Mouse (Mus musculus): ENCODE results near the gene Mars.

Mars gene

DNA sequence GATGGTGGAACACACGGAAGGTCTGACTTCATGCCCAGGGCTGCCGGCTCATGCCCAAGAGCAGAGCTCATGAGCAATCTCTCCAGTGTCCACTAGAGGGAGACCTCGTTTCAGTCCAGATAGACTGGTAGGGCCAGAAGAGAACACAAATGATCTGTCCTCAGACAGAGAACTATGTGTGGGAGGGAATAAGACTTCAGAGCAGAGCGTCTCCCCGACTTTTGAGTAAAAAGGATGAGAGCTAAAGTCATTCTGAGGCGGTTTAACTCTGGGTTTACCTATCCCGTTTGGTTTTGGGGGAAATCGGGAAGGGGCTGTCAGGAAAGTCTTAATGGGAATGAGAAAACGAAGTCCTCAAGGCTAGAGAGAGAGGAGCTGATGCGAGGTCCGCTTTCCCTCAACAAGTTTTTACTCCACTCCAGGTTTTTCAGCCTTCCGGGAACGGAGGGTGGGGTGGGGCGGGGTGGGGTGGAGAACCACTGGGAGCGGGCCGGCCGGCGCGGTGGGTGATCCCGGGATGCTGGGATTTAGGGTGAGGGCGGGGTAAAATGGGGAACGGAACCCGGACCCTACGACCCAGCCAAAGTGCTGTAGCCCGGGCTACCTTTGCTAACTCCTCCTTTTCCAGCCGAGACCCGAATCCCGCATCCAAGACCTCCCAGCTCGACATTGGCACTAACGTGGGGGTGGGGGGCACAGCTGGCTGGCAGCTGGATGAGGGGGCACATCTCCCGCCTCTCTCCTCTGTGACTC, 27.5 kb upstream of the Mars start:
- in situ Hi-C loops (cut with MboI; ENCODE audit: low pct_unique_long_range_greater_than_20kb in 1 of 2, low sequenced_read_pairs in 2 of 2, unreplicated experiment in 1 of 2), result loop anchor here (5.0 to 10.0 kb wide), 2 partner anchors 162 to 214 kb away; partner anchors contain the start of gene Os9 (in 1 of the 2)

DNA sequence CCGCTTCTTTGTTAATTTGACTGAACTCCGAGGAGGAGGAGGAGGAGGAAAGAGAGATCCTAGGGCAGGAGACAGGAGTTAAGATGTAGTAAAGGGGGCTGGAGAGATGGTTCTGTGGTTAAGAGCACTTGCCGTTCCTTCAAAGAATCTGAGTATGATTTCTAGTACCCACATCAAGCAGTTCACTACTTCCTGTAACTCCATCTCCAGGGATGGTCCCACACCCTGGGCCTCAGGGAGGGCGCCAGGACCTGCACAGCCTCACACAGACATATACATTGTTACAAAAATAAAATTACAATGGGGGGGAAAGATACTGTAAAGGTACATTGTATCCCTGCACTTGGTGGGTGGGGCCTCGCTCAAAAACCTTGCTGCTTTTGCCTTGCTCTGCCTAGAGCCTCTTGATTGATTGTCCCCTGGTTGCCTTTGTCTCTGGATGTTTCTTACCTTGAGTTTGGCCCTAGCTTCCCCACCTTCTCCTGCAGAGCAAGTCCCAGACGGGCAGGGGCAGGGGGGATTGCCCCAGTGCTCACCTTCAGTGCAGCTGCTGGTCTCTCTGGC, 26.0 kb upstream of the Mars start:
- in situ Hi-C loops (cut with MboI; ENCODE audit: low pct_unique_long_range_greater_than_20kb in 1 of 2, low sequenced_read_pairs in 2 of 2, unreplicated experiment in 1 of 2), result loop anchor here (5.0 to 10.0 kb wide), 2 partner anchors 160 to 213 kb away; partner anchors contain the start of gene Os9 (in 1 of the 2)

DNA sequence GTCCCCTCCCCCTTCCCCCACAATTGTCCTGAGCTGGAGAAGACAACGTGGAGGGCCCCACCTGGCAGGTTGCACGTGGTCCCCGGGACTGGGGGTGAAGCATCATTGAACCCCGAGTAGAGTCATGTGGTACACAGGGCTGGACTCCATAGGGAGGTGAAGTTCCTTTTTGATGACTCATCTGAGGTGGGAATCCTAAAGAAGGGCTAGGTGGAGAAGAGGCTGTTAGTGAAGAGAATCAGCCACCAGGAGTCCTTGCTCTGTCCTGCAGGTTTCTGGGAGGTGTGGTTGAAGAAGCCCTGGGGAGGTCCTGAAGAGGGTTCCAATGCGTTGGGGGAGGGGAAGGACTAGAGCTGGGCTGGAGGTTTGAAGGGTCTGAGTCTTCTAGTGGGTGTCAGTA, 25.4 kb upstream of the Mars start:
- in situ Hi-C loops (cut with MboI; ENCODE audit: low pct_unique_long_range_greater_than_20kb in 1 of 2, low sequenced_read_pairs in 2 of 2, unreplicated experiment in 1 of 2), result loop anchor here (5.0 to 10.0 kb wide), 2 partner anchors 160 to 212 kb away; partner anchors contain the start of gene Os9 (in 1 of the 2)

DNA sequence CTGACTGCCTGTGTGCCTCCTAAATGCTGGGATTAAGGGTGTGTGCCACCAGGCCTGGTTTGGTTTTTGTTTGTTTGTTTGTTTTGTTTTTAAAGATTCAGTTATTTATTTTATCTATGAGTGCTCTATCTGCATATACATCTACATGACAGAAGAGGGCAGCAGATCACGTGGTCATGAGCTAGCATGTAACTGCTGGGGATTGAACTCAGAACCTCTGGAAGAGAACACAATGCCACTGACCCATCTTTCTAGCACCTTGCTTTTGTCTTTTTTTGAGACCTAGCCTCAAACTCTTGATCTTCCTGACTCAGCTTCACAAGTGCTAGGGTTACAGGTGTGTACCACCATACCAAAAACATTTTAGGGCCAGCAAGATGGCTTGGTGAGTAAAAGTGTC, 23.7 kb upstream of the Mars start:
- in situ Hi-C loops (cut with MboI; ENCODE audit: low pct_unique_long_range_greater_than_20kb in 1 of 2, low sequenced_read_pairs in 2 of 2, unreplicated experiment in 1 of 2), result loop anchor here (5.0 to 10.0 kb wide), 2 partner anchors 158 to 210 kb away; partner anchors contain the start of gene Os9 (in 1 of the 2)

DNA sequence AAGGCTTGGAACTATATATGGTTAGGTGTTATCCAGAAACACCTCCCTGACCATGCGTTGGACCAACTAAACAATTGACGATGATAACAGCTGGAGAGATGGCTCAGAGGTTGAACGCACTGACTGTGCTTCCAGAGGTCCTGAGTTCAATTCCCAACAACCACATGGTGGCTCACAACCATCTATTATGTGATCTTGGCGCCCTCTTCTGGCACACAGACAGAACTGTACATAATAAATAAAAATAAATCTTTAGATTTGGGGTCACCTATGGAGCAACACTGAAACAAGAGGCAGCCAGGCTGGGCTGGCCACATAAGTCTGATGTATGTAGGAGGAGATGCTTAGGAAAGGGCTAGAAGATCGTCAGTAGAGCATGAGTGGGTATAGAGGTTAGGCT, 21.6 kb upstream of the Mars start:
- in situ Hi-C loops (cut with MboI; ENCODE audit: low pct_unique_long_range_greater_than_20kb in 1 of 2, low sequenced_read_pairs in 2 of 2, unreplicated experiment in 1 of 2), result loop anchor here in 1 of 2 experiments (5.0 to 10.0 kb wide), 2 partner anchors 161 to 208 kb away; partner anchors contain the start of gene Os9

DNA sequence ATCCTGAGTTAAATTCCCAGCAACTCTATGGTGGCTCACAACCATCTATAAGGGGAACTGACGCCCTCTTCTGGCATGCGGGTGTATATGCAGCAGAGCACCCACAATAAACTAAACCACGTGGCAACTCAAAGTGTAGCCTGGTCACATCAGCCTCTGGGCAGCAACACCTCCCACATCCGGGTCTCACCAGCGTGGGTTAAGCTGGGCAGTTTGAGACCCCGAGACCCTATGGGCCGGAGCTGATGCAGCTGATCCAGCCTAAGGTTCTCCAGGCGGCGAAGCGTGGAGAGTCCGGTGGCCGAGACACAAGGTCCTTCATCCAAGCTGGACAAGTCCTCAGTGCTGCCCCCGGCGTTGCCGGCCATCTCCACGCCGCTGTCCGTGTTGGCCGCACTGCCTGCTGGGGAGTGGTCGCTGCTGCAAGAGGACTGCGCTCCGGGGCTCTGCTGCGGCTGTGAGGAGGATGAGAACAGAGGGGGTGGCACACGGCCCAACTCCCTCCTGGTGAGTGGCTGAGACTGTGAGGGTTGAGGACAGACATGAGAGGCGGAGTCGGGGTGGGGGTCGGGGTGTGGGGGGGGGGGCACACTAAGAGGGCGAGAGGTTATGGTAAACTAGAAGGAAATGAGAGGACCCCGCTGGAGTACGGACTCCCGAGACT, 20.8 kb upstream of the Mars start:
- in situ Hi-C loops (cut with MboI; ENCODE audit: low pct_unique_long_range_greater_than_20kb in 1 of 2, low sequenced_read_pairs in 2 of 2, unreplicated experiment in 1 of 2), result loop anchor here in 1 of 2 experiments (5.0 to 10.0 kb wide), 2 partner anchors 160 to 208 kb away; partner anchors contain the start of gene Os9

DNA sequence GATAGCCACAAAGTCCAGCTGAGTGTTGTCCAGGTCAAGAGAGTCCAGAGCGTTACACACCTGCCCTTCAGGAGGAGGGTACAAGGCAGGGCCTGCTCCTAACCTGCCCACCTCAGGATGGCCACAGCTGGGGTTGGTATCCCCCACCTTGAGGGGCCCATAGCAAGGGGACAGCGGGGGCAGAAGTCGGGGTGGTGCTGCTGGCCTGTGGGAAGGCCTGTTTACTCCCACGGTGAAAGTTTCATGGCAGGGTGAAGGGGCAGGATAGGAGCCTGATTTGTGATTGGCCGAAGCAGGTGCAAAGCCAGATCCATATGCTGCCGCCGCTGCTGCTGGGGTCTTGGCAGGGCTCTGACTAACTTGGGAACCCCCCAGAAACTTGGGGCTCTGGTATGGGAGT, 18.6 kb upstream of the Mars start:
- in situ Hi-C loops (cut with MboI; ENCODE audit: low pct_unique_long_range_greater_than_20kb in 1 of 2, low sequenced_read_pairs in 2 of 2, unreplicated experiment in 1 of 2), result loop anchor here in 1 of 2 experiments (5.0 to 10.0 kb wide), 2 partner anchors 158 to 205 kb away; partner anchors contain the start of gene Os9

DNA sequence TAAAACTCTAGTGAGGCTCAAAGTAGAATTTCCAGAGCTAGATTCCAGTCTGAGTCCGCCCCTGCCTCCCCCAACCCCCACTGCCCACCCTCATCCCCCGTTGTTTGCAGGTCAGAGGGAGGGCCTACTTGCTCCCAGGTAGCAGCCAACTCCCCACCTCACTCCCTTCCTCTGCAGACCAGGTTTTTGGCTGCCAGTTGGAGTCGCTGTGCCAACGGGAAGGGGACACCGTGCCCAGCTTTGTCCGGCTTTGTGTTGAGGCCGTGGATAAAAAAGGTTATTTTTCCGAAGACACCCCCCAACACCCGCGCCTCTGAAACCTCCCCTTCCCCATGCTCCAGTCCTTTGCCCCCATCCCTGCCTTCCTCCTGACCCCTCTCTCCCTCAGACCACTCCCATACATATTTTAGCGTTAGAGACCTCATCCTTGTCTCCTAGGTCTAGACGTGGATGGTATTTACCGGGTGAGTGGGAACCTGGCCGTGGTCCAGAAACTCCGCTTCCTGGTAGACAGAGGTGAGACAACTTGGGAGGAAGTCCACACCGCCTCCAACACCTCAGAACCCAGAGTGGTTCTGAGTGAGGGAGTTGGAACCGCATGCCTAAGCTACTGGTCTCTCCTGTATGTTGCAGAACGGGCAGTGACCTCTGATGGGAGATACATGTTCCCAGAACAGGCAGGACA, 16.0 kb upstream of the Mars start:
- in situ Hi-C loops (cut with MboI; ENCODE audit: low pct_unique_long_range_greater_than_20kb in 1 of 2, low sequenced_read_pairs in 2 of 2, unreplicated experiment in 1 of 2), result no loop called here

DNA sequence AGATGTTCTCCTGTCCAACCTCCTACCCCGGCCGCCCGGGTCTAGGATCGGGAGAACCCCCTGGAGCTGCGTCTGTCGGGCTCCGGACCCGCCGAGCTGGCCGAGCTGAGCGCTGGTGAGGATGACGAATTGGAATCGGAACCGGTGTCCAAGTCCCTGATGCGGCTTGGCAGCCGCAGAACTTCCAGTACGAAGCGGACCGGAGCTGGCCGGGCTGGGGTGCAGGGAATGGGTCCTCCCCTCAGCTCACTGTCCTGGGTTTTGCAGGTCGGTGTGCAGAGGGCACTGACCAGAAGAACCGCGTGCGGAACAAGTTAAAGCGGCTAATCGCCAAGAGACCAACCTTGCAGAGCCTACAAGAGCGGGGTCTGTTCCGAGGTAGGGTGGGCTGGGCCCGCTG, 15.2 kb upstream of the Mars start:
- in situ Hi-C loops (cut with MboI; ENCODE audit: low pct_unique_long_range_greater_than_20kb in 1 of 2, low sequenced_read_pairs in 2 of 2, unreplicated experiment in 1 of 2), result no loop called here

DNA sequence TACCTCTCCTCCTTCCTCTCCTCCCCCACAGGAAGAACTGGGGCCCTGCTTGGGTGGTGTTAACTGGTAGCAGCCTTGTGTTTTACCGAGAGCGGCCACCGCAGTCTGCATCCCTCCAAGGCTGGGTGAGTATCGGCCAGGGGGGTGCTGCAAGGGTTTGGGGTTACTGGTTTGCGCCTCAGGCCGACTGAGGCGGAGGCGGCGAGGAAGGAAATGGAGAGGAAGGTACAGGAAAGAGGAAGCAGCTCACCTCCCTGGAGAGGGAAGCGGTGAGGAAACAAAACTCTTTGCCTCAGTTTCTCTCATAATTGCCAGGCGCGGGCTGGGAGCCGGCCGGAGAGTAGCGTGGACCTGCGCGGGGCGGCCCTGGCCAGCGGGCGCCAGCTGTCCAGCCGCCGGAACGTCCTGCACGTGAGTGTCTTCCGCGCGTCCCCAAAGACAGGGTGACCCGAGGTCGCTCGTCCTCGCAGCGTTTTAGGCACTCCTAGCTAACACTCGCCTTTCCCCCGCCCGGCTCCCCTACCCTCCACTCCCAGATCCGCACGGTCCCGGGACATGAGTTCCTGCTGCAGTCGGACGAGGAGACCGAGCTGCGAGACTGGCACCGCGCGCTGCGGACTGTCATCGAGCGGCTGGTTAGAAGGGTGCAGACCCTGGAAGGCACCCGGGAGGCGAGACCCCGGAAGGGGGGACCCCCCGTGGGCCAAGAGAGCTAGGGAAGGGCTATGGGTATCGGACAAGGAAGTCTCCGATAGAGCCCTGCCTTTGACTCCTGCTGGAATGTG, 14.6 kb upstream of the Mars start:
- in situ Hi-C loops (cut with MboI; ENCODE audit: low pct_unique_long_range_greater_than_20kb in 1 of 2, low sequenced_read_pairs in 2 of 2, unreplicated experiment in 1 of 2), result no loop called here

DNA sequence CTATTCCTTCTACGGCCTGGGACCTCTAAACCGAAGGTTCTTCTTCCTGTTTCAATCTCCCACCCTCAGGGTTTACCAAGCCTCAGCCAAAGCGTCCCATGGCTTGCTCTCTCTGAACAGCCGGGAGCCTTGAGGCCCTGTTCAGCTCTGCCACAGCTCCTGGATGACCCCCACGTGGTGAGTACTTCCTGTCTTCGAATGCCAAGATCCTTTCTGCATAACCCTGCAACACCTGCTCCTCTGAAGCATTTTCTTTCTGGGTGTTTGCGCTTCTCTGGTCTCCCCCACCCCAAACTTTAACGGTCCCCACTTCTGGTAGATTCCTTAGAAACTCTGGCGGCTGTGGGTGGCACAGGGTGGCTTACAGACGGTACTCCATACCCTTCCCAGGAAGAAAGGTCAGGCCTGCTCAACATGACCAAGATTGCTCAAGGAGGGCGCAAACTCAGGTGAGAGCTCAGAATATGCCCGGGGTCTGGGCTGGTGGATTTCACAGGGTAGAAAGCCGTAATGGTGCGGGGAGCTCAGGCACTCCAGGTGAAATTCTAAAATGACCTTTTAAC, 13.9 kb upstream of the Mars start:
- in situ Hi-C loops (cut with MboI; ENCODE audit: low pct_unique_long_range_greater_than_20kb in 1 of 2, low sequenced_read_pairs in 2 of 2, unreplicated experiment in 1 of 2), result no loop called here

DNA sequence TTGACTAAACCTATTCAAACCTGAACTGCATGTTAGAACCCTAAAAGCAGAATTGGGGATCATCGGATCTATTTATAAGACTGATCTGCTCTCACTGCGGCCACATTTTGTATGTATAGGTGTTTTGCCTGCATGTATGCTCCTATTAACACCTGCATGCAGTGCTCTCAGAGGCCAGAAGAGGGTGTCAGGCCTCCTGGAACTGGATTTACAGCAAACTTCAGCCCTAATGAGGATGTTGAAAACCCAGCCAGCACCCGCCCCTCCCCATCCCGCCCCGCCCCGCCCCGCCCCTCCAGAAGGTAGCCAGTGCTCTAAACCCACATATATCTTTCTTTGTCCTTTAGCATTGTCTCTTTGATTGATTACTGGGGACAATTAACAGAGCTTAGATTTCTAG, 12.9 kb upstream of the Mars start:
- in situ Hi-C loops (cut with MboI; ENCODE audit: low pct_unique_long_range_greater_than_20kb in 1 of 2, low sequenced_read_pairs in 2 of 2, unreplicated experiment in 1 of 2), result no loop called here

DNA sequence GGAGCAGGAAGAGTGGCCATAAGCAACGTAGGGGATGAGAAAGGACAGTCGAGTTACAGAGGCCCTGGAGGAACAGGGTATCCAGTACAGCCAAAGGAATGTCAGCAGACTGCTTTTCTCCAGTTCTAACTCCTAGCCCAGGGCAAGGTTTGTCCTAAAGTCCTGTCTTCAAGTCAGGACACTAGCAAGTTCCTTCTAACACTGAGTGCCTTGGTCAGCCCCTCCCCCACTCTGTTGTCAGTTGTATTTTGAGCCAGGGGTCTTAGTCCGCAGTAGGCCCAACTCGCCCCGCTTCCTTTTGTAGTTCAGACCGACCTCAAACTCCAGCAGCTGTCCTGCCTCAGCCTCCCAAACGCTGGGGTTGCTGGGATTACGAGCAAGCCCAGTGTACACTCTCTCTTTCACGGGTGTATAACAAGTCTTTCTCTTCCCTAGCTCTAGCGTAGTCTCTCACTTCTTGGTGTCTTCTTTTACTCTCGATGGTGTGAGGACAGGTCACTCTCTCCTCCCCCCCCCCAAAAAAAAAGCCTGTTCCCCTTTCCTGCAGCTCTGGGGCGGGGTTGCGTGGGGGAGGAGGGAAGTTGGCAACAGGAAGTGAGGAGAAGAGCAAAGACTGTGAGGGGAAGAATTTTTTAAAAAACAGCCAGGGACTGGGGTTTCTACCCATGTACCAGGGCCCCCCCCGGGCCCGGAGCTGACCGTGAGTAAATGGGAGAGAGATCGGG, 11.7 kb upstream of the Mars start:
- in situ Hi-C loops (cut with MboI; ENCODE audit: low pct_unique_long_range_greater_than_20kb in 1 of 2, low sequenced_read_pairs in 2 of 2, unreplicated experiment in 1 of 2), result no loop called here

DNA sequence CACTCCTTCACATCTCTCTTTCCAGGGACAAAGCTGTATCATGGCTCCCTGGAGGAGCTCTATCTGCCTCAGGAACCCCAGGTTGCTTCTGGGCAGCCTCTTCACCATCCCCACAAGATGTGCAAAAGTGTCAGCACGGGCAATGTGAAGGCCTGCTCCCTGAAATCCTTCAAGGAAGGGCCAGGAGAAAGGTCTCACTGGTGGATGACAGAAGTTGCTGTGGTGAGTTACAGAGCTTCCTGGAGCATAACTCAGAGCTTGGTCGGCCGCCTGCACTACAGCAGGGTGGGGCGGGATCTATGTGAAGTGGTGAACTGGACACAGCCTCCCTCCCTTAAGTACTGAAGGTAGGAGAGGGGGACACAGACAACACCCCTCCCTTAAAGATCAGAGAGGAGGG, 11.1 kb upstream of the Mars start:
- in situ Hi-C loops (cut with MboI; ENCODE audit: low pct_unique_long_range_greater_than_20kb in 1 of 2, low sequenced_read_pairs in 2 of 2, unreplicated experiment in 1 of 2), result no loop called here

DNA sequence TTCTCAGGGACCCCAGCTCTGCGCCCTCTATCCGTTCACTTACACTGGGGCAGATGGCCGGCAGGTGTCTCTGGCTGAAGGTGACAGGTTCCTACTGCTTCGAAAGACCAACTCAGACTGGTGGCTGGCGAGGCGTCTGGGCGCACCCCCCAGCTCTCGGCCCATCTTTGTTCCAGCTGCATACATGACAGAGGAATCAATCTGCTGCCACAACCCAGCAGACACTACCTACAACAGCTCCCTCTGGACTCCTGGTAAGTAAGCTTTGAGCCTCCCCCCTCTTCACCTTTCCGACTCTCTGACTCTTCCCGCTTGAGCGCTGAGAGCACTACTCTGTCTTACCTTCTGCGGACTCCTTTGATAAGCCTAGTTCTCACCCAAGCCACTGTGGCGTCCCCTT, 10.6 kb upstream of the Mars start:
- in situ Hi-C loops (cut with MboI; ENCODE audit: low pct_unique_long_range_greater_than_20kb in 1 of 2, low sequenced_read_pairs in 2 of 2, unreplicated experiment in 1 of 2), result no loop called here

DNA sequence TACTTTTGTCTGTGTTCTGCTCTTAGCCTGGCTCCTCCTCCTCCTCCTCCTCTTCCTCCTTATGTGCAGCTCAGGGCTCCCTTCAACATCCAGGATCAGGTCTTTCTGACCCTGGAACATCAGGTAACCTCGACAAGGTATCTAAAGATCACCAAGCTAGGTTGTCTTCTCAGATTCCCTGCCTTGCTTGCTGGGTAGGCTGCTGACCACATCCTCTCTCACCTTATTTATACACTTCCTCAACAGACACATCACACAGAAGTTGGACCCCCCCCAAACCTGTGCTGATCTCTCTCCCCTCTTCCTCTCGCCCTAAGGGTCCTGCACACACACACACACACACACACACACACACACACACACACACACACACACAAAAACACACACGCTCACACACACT, 10.0 kb upstream of the Mars start, which contains the start of gene Arhgap9:
Gene Arhgap9, plus strand, starts transcription at position 344 of the 400 bp plus-strand sequence.
- in situ Hi-C loops (cut with MboI; ENCODE audit: low pct_unique_long_range_greater_than_20kb in 1 of 2, low sequenced_read_pairs in 2 of 2, unreplicated experiment in 1 of 2), result no loop called here

DNA sequence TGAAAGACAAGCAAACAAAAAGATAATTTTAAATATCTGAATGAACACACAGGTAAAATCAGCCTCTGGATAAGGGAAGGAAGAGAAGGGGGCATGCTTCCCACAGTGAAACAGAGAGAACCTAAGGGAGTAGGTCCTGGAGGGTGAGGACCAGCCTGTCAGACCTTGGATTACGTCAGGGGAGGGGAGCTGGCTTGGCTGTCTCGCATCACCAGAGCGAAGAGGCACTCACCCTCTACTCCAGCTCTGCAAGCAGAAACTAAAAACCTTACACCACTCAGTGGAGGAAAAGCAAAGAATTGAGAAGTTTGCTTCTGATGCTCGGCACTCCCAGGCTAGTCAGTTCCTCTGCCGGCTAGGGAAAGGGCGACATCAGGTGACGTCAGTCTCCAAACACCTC, 8.4 kb upstream of the Mars start:
- in situ Hi-C loops (cut with MboI; ENCODE audit: low pct_unique_long_range_greater_than_20kb in 1 of 2, low sequenced_read_pairs in 2 of 2, unreplicated experiment in 1 of 2), result no loop called here
